Mouse (Mus musculus): ENCODE results near the gene Vcan. TPM values are rescaled to one million over a fixed set of nuclear protein-coding genes. Genes with fewer than 3 reads are reported as not detected.

The Vcan gene
- polyA plus RNA-seq, 1 experiment = 23.9 TPM

DNA sequence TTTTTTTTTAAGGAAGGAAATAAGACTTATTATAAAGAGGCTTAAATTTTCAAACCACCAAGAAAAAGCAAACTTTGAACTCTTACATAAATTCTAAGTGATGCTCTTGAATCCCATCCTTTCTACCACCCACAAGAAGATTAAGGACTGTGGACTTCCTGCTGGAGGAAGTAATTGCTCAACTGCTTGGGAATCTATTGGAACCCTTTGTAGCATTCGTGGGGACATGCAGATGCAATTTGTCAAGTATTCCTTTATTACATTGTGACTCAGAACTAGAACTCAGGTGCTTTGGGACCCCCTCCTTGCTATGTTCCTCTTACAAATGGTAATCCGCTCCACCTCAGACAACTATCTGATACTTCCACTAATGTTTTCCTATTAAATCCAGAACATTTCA is 4.0 kb downstream of the Vcan start:
- no peaks in the 10 kb centered on the region for H3K27me3 ChIP-seq (ENCODE audit: control insufficient read depth, insufficient read depth, insufficient read length)
- H3K36me3 ChIP-seq (ENCODE audit: control insufficient read depth, insufficient read depth) = no peaks in the 10 kb centered on the region
- no peak for TF ChIP-seq TCF12 (IDR thresholded peaks at IDR 0.05; ENCODE audit: insufficient read depth, poor library complexity, severe bottlenecking)
- TF ChIP-seq USF1 (IDR thresholded peaks at IDR 0.05; ENCODE audit: low read depth) = no peak
- TF ChIP-seq CEBPB (IDR thresholded peaks at IDR 0.05; ENCODE audit: insufficient read depth, poor library complexity, severe bottlenecking) = peak; percentile 48; the same call in 1 of the 2 replicates
- no peak for TF ChIP-seq MYOD1 (IDR thresholded peaks at IDR 0.05; ENCODE audit: control insufficient read depth in 1 of 3, insufficient read length in 2 of 3, low read depth in 2 of 3)
- no peak for TF ChIP-seq POLR2A (IDR thresholded peaks at IDR 0.05; ENCODE audit: insufficient read length, low read depth)
- H3K4me2 ChIP-seq (ENCODE audit: low read depth) = peak overlapping the region; percentile 78
- peaks cover 44% of the 10 kb centered on the region for H3K79me2 ChIP-seq (ENCODE audit: control insufficient read depth, insufficient read depth)
- H3ac ChIP-seq (ENCODE audit: control insufficient read depth, insufficient read length) = no peak overlapping the region
- H3K4me3 ChIP-seq = peak overlapping the region; percentile 90

DNA sequence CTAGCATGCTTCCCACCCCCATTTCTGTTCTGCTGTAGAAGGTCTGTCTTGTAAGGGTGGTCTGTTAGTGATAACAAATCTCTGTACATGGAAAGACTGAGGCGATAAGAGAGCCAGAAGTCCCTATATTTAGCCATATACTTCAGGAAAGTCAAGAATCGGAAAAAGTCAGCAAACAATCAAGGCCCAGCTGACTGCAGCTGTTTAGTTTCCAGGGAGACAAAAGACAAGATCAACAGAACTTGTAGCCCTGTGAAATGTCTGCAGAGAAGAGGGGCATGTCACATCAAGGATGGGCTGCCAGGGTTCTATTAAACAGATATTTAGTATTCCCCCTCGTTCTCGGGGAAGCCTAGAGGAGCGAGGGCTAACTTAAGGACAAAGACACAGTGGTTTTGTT is 7.2 kb downstream of the Vcan start:
- TF ChIP-seq POLR2AphosphoS2 (IDR thresholded peaks at IDR 0.05; ENCODE audit: insufficient read length, low read depth) = no peak
- no peak for TF ChIP-seq REST (IDR thresholded peaks at IDR 0.05; ENCODE audit: insufficient read depth, insufficient read length)
- no peak for TF ChIP-seq POLR2A (IDR thresholded peaks at IDR 0.05; ENCODE audit: insufficient read length, low read depth)
- TF ChIP-seq USF1 (IDR thresholded peaks at IDR 0.05; ENCODE audit: low read depth) = no peak
- Histone ChIP-seq H3K4me2 (ENCODE audit: low read depth) (no peak overlapping the region), H3K27me3 (ENCODE audit: control insufficient read depth, insufficient read depth, insufficient read length) (no peaks in the 10 kb centered on the region), H3ac (ENCODE audit: control insufficient read depth, insufficient read length) (no peak overlapping the region), H3K4me3 (no peak overlapping the region), H3K36me3 (ENCODE audit: control insufficient read depth, insufficient read depth) (no peaks in the 10 kb centered on the region), H3K79me2 (ENCODE audit: control insufficient read depth, insufficient read depth) (peaks cover 40% of the 10 kb centered on the region)

DNA sequence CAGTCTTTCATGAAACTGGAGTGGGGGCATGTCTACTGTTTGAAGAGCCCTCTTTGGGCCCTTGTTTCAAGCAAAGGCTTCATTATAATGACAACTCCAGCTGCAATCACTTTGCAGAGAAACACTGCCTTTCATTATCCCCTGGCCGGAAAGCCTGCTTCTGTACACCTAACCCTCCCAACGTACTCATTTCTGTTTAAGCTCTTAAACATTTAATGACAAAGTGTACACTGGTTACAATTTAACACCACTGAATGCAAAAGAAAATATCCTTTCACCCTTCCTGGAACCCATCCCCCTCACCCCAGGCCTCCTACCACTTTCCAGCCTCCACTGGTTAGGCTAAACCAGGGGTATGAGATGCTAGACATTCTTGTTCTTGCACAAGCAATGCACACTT is 15.8 kb downstream of the Vcan start:
- Histone ChIP-seq H3K4me2 (ENCODE audit: low read depth) (no peak overlapping the region), H3K36me3 (ENCODE audit: control insufficient read depth, insufficient read depth) (peaks cover 7% of the 10 kb centered on the region), H3ac (ENCODE audit: control insufficient read depth, insufficient read length) (no peak overlapping the region), H3K79me2 (ENCODE audit: control insufficient read depth, insufficient read depth) (no peaks in the 10 kb centered on the region), H3K4me3 (no peak overlapping the region), H3K27me3 (ENCODE audit: control insufficient read depth, insufficient read depth, insufficient read length) (no peaks in the 10 kb centered on the region)
- no peak for TF ChIP-seq MAX (IDR thresholded peaks at IDR 0.05; ENCODE audit: low read depth)
- TF ChIP-seq POLR2AphosphoS2 (IDR thresholded peaks at IDR 0.05; ENCODE audit: insufficient read length, low read depth) = no peak
- no peak for TF ChIP-seq TCF3 (IDR thresholded peaks at IDR 0.05; ENCODE audit: insufficient read length, low read depth)
- TF ChIP-seq POLR2A (IDR thresholded peaks at IDR 0.05; ENCODE audit: insufficient read length, low read depth) = no peak
- no peak for TF ChIP-seq MYOD1 (IDR thresholded peaks at IDR 0.05; ENCODE audit: control insufficient read depth in 1 of 3, insufficient read length in 2 of 3, low read depth in 2 of 3)
- no peak for TF ChIP-seq SRF (IDR thresholded peaks at IDR 0.05; ENCODE audit: control insufficient read depth, insufficient read length, low read depth)
- TF ChIP-seq MYOG (IDR thresholded peaks at IDR 0.05; ENCODE audit: control insufficient read depth in 1 of 3, insufficient read depth in 1 of 3, insufficient read length in 2 of 3, low read depth in 2 of 3) = no peak
- no peak for TF ChIP-seq E2F4 (IDR thresholded peaks at IDR 0.05; ENCODE audit: insufficient read depth)
- TF ChIP-seq TCF12 (IDR thresholded peaks at IDR 0.05; ENCODE audit: insufficient read depth, poor library complexity, severe bottlenecking) = no peak
- TF ChIP-seq CEBPB (IDR thresholded peaks at IDR 0.05; ENCODE audit: insufficient read depth, poor library complexity, severe bottlenecking) = no peak
- TF ChIP-seq REST (IDR thresholded peaks at IDR 0.05; ENCODE audit: insufficient read depth, insufficient read length) = no peak
- TF ChIP-seq USF1 (IDR thresholded peaks at IDR 0.05; ENCODE audit: low read depth) = no peak

DNA sequence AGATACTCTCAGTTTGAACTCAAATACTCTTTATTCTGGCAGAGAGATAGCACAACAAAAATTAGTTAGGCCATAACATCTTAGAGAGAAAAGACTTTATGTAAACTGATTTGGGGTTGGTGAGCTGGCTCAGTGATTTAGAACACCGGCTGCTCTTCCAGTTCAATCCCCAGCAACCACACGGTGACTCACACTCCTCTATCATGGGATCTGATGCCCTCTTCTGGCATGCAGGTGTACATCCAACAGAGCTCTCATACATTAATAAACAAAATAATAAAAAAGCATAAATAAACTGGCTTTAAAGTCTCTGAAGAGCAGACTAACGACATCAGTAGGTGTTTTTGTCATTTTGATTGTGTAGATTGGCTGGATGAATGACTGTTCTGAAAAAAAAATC is 21.8 kb downstream of the Vcan start:
- Histone ChIP-seq H3K36me3 (ENCODE audit: control insufficient read depth, insufficient read depth) (peaks cover 22% of the 10 kb centered on the region), H3K27me3 (ENCODE audit: control insufficient read depth, insufficient read depth, insufficient read length) (no peaks in the 10 kb centered on the region), H3ac (ENCODE audit: control insufficient read depth, insufficient read length) (no peak overlapping the region), H3K79me2 (ENCODE audit: control insufficient read depth, insufficient read depth) (no peaks in the 10 kb centered on the region), H3K4me3 (no peak overlapping the region), H3K4me2 (ENCODE audit: low read depth) (no peak overlapping the region)
- TF ChIP-seq MYOD1 (IDR thresholded peaks at IDR 0.05; ENCODE audit: control insufficient read depth in 1 of 3, insufficient read length in 2 of 3, low read depth in 2 of 3) (no peak), SRF (IDR thresholded peaks at IDR 0.05; ENCODE audit: control insufficient read depth, insufficient read length, low read depth) (no peak), TCF12 (IDR thresholded peaks at IDR 0.05; ENCODE audit: insufficient read depth, poor library complexity, severe bottlenecking) (no peak), USF1 (IDR thresholded peaks at IDR 0.05; ENCODE audit: low read depth) (no peak), MAX (IDR thresholded peaks at IDR 0.05; ENCODE audit: low read depth) (no peak), POLR2A (IDR thresholded peaks at IDR 0.05; ENCODE audit: insufficient read length, low read depth) (no peak)

DNA sequence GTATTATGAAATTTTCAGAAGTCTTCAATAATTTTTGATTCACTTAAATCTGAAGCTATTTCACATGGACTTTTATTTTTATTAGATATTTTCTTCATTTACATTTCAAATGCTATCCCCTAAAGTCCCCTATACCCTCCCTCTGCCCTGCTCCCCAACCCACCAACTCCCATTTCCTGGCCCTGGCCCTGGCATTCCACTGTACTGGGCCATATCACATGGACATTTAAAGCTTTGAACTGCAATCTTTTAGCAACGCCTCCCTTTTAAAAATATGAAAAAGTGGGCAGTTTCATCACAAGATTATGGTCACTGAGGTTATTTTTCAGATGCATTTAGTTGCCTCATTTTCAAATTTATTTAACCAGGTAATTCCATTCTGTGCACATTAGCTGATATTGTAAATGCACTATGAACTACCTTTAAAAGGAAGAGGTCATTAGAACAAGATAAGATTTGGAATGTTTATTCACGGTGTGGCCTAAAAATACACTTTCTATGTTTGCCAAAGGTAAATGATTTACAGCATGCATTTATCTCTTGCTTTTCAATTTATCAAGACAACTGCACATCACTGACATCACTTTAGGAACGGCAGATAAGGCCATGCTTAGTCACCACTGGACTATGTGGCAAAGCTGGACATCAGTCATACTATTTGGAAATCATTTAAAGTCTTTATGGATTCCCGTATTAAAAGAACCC is 32.7 kb downstream of the Vcan start:
- H3K4me2 ChIP-seq (ENCODE audit: low read depth) = no peak overlapping the region
- H3K27me3 ChIP-seq (ENCODE audit: control insufficient read depth, insufficient read depth, insufficient read length) = no peaks in the 10 kb centered on the region
- H3K36me3 ChIP-seq (ENCODE audit: control insufficient read depth, insufficient read depth) = peaks cover 2% of the 10 kb centered on the region
- H3ac ChIP-seq (ENCODE audit: control insufficient read depth, insufficient read length) = no peak overlapping the region
- no peak for TF ChIP-seq TCF3 (IDR thresholded peaks at IDR 0.05; ENCODE audit: insufficient read length, low read depth)
- TF ChIP-seq MYOD1 (IDR thresholded peaks at IDR 0.05; ENCODE audit: control insufficient read depth in 1 of 3, insufficient read length in 2 of 3, low read depth in 2 of 3) = no peak
- no peak for TF ChIP-seq SRF (IDR thresholded peaks at IDR 0.05; ENCODE audit: control insufficient read depth, insufficient read length, low read depth)
- TF ChIP-seq POLR2A (IDR thresholded peaks at IDR 0.05; ENCODE audit: insufficient read length, low read depth) = no peak
- no peak for TF ChIP-seq MAX (IDR thresholded peaks at IDR 0.05; ENCODE audit: low read depth)
- TF ChIP-seq POLR2AphosphoS2 (IDR thresholded peaks at IDR 0.05; ENCODE audit: insufficient read length, low read depth) = no peak
- TF ChIP-seq TCF12 (IDR thresholded peaks at IDR 0.05; ENCODE audit: insufficient read depth, poor library complexity, severe bottlenecking) = no peak
- H3K4me3 ChIP-seq = no peak overlapping the region
- no peaks in the 10 kb centered on the region for H3K79me2 ChIP-seq (ENCODE audit: control insufficient read depth, insufficient read depth)

Measured in myocyte (in vitro differentiated cells).